Mouse (Mus musculus): ENCODE measurements at regions not wholly inside any gene's neighbourhood (a gene's known extent, or its start where the extent isn't known, plus 50 kb on each side); places are given as distances from the start of the nearest gene placed in this dataset.
A peak's percentile ranks its signal among the peaks of the same experiment; 100 is the strongest.

DNA sequence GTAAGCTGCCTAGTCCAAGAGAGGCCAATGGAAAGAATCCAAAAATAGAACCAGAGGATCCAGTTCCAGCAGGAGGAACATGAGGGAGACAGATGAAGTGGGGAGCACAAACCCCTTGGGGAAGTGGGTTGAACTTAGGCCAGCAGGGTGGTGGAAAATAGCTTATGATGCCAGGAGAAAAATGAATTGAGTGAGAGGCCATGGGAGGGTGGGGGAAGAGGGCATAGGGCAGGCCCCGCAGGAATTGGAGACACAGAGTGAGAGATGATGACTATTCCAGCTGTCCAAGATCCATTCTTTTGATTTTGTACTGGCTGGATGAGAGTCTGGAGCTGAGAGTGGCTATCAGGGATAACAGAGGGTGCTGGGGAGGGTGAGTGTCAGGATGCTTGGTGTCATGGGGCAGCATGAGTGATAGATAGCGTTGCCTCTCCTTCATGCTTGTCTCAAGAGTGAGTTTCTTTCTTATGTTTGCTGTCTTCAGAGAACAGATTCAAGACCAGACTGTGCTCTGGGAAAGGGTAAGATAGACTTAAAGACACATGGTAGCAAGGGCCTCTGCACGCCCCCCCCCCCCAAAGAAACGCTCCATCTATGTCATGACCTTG lies 90.3 kb upstream of the Tnp1 start:
- peak; percentile 29 for DNase-seq

DNA sequence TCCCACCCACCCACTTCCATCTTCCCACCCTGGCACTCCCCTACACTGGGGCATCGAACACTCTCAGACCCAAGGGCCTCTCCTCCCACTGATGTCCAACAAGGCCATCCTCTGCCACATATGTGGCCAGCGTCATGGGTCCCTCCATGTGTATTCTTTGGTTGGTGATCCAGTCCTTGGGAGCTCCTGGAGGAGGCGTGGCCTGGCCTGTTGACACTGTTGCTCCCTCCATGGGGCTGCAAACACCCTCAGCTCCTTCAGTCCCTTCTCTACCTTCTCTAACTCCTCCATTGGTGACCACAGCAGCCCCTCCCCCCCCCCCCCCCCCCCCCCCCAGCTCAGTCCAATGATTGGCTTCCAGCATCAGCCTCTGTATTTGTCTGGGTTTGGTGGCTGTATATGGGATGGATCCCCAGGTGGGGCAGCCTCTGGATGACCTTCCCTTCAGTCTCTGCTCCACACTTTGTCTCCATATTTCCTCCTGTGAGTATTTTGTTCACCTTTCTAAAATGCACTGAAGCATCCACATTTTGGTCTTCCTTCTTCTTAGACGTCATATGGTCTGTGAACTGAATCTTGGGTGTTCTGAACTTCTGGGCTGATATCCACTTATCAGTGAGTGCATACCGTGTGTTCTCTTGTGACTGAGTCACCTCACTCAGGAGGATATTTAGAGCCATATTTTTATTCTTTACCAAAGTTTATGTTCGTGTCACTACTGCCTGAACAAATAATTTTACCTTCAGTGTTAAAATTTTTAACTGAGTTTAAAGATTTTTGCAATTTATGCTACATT lies 82.1 kb upstream of the Tnp1 start:
- DNase-seq, result no peak

DNA sequence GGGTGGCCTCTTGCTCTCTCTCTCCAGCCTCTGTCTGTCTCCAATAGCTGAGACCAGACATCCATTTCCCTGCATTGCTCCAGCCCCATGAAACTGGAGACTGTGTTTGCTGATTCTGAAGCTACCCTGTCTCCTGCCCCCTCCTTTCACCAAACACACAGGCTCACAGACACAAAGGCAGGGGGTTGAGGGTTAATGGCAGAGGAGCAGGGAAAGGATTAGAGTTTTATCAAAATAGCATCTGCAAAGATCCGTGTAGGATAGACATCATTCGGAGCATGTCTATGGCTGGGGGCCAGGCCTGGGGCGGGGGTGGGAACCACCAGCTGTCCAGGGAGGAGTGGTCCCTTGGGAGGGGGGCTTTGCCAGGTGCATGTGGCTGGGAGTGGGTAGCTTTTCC lies 73.9 kb upstream of the Tnp1 start:
- no peak for DNase-seq

DNA sequence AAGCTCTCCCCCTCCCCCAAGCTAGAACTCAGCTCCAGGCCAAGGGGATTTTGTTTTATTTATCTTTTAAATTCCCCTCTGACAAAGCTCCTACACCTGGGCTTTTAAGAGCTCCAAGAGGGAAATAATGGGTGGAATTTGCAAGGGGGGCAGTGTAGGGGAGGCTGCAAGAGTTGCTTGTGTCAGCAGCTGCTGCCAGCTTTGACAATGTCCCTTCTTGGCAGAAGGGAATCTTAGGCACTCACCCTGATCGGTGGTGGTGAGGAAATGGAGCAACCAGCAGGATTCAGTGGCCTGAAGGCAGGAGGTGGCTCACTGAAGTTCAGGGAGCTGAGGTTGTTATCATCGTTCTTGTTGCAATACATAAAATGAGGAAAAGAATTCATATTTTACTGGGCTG lies 72.8 kb upstream of the Tnp1 start:
- DNase-seq, result no peak

DNA sequence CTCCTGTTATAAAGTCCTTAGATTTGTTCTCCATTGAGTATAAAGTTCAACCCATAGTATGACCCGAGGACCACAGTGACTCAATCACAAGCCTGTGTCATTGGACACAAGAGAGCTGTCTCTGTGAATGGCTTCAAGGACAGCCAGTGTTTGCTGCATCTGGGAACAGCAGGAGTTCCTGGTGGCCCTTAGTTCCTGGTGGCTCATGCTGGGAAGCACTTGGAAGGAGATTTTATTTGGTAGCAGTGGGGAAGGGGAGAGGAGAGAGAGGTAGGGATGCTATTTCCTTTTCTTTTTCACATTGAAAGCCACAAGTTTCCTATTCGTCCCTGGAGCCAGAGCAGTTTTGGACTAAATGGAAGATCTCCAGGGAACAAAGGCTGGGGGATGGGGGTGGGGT lies 69.2 kb upstream of the Tnp1 start:
- DNase-seq, result no peak

DNA sequence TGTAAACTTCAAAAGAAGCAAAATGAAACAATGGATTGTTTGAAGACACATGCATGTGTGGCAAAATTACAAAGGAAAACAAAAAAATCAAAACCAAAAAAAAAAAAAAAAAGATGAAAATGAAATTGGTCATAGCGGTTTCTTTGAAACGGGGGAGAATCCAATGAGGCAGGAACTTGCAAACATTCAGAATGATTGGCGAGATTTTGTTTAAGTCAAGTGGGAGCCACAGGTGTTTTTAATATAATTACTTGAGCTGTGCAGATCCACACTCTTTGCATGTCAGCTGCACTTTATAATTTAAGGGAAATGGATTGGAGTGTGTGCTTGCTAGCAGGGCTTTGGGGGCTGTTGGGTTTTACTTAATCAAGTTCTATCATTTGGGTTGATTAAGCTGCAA lies 67.7 kb upstream of the Tnp1 start:
- no peak for DNase-seq

DNA sequence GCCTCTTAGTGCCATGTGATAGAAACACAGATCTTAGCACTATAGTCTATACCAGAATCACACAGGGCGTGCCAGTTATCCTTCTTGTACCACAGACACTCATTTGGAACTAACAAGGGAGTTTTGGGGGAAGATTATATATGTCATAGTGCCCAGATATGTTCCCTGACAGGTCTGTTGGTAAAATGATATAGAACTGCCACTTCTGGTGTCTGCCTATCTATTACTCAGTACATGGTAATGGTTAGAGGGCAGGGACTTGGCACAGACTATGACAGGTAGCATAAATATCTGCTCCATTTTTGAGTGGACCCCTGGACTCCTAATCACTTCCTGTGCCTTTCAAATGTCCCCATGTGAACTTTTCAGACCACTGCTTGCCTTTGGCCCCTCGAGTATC lies 63.8 kb upstream of the Tnp1 start:
- no peak for DNase-seq

DNA sequence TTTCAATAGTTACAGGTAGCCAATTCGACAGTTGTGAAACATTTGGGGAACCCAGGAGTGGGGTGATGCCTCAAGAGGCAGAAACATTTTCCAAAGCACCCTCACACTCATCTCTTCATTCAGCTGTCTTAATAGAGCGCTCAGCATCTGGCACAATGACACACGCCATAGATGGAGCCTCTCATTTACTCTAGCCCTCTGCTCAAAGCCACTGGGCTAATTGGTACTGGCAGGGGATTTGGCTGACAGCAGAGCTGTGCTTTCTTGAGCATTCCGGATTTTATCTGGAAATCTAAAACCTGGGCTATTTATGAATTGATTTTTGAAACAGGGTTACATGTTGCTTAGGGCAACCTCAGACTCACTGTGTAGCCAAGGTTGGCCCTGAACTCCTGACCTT lies 61.4 kb upstream of the Tnp1 start:
- no peak for DNase-seq

DNA sequence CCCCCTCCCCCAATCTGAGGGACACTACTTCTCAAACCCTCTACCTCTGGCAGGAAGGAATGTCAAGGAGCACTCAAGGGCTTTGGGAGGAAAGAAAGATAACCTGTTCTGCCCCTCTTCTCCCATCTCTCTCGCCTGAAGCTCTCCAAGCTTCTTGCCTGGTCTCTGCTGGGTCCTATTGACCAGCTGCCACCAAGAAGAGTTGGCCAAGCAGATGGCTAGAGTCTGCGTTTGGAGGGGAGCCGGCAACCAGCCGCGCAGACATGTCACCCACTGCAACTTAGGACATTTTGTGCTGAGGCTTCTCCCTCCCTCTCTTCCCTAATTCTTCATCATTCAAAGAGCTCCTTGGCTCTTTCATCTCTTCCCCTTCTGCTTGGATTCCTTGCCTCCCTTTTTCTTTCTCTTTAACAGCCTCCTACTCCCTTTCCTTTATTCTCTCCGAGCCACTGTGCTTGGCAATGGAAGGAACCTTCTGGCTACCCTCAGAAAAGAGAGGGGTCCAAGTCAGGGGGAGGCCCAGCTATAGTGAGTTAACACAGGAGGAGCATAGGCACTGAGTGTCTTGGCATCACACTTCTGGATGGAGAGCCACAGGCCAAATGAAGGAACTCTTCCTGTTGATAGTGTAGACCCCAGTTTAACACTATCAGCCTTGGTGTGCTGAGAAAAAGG lies 60.1 kb upstream of the Tnp1 start:
- DNase-seq, result no peak

DNA sequence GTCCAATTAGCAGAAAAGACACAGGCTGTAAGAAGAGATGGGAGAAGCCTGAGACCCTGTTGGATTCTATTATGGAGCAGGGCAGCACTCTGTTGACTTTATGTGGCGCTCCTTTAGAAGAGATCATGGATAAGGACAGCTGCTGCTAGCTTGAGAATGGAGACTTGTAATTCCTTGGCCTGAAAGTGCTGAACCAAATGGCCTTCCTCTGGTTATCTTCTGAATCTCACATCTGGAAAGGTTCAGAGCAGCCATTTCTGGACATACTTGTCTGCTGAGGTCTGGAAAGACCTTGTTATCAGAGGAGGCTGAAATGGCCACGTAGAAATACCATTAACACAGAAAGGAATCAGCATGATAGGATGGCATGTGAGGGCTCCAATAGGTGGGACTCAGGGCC lies 59.5 kb upstream of the Tnp1 start:
- DNase-seq, result no peak

DNA sequence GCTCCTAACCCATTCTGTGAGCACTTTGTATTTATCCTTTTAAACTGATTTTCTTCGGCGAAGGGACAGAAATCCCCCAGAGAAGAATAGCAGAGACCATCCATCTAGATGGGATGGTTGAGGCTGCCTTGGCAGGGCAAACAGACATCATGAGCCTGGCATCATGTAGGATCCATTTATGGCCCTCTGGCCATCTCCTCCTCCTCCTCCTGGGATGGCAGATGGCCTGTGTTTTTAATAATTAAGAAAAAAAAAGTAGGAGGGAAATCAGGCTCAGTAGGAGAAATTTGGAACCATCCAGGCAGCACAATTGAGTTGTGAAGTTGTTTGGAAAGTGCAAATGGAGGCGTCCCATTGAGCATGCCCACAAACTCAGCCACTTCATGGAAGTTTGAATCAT lies 58.8 kb upstream of the Tnp1 start:
- DNase-seq, result no peak

DNA sequence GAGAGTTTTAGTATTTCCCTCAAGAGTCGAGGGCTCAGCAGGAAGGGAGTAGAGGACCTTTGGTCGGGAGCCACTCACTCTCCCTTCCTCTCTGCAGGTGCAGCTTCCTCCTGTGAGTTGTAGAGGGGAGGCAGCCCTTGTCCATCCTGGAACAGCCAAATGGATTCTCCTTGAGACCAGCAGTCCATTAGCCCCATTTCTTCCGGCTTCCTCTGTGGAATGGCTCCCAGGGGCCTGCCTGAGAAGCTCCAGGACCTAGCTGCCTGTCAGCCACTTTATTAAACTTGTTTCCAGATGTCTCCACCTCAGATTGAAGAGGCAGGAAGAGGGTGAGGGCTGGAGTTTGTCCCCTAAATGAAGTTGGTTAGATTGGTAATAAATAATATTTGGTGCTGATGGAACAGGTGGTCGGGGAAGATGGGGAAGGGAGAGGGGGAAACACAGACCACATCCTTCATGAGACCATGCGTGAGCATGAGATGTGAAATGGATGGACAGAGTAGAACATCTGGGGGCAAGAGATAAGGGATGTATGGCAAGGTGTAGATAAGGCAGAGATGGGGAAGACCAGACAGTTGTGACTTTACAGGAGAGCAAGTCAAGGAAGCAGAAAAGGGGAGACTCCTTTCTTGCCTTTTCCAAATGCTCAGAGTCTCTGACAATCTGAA lies 56.7 kb upstream of the Tnp1 start:
- no peak for DNase-seq

DNA sequence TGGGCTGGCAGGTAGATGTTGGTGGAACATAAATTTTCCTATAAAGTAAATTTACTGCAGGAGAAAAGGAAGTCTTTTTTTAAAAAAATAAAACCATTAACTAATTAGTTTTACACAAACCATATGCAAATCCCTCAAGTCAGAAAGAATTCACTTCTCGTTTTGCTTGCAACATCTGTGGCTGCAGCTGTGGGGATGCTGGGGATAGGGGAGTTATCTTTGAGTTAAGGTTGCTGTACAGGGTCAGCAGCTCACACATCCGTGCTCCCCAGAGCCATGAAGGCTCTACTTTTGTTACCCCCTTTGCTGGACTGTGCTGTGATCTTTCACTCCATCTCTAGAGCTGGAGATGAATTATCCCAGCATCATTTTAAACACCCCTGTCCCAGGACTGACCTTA lies 54.4 kb upstream of the Tnp1 start:
- no peak for DNase-seq

Small RNA genes lying in the stretch of these regions (microRNA-seq; reads per million reads assigned to microRNA genes)
- 0 reads per million in 2 experiments for gene Mir6351
